Mouse (Mus musculus) C2C12 (cell line): ENCODE data around the gene Prr12.

Experiments
- CEBPB ChIP-seq: IDR thresholded peaks from one replicate; pipeline ENCODE4 v1.6.1; 2011; ENCODE audit warnings: low read depth, mild to moderate bottlenecking, control low read depth, moderate library complexity
- CTCF ChIP-seq: IDR thresholded peaks from one replicate; pipeline ENCODE4 v1.5.1; 2011; ENCODE audit not compliant: control insufficient read depth, insufficient read depth, insufficient read length
- MAX ChIP-seq: IDR thresholded peaks from one replicate; pipeline ENCODE4 v1.6.1; 2011; ENCODE audit warnings: mild to moderate bottlenecking, control low read depth
- MYOD1 ChIP-seq: IDR thresholded peaks from one replicate; pipeline ENCODE4 v1.6.1; 2011; ENCODE audit warnings: low read depth; ENCODE audit not compliant: control insufficient read depth, insufficient read length
- MYOG ChIP-seq: IDR thresholded peaks from one replicate; pipeline ENCODE4 v1.6.1; 2011; ENCODE audit not compliant: control insufficient read depth, insufficient read length; ENCODE audit errors: extremely low read depth
- USF1 ChIP-seq: IDR thresholded peaks from one replicate; pipeline ENCODE4 v1.6.1; 2011; ENCODE audit warnings: low read depth, mild to moderate bottlenecking, control low read depth, moderate library complexity

GRCm38 (mm10) chr7:45025601-45026220 is 27.0 kb downstream of the Prr12 start:
- TF ChIP-seq CTCF (no peak), CEBPB (no peak), USF1 (no peak), MYOG (no peak), MYOD1 (no peak), MAX (no peak)
